Mouse (Mus musculus): ENCODE measurements around the gene Kncn. TPM values are rescaled to one million over a fixed set of nuclear protein-coding genes. Genes with fewer than 3 reads are reported as not detected.

The Kncn gene
- polyA plus RNA-seq, 1 experiment, result 0.16 TPM

- no peak for DNase-seq (ENCODE audit: extremely low spot score in 1 of 2, low spot score in 1 of 2)
Measured at GRCm38 (mm10) chr4:115931556-115932088, 47.4 kb downstream of the Kncn start.

GRCm38 (mm10) chr4:115935835-115936581, 51.8 kb downstream of the Kncn start:
- no peak for DNase-seq (ENCODE audit: extremely low spot score in 1 of 2, low spot score in 1 of 2)

DNA sequence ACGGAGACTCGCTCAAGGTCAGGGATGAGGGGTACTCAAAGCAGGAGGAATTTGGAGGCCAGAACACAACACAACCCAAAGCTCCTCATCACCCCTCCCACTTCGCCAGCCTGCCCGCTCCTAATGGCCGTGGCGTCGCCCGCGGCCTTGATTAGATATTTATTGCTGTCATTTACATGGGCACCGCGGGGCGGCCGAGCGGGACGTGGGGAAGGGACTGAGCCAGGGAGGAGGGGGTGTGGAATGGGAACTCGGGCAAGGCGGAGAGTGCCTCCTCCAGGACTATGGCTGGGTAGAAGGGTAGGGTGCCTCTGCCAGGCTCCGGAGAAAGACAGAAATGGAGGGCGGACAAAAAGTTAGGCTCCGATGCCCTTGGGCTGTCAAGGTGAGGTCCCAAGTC, 52.4 kb downstream of the Kncn start:
- no peak for DNase-seq (ENCODE audit: extremely low spot score in 1 of 2, low spot score in 1 of 2)

DNA sequence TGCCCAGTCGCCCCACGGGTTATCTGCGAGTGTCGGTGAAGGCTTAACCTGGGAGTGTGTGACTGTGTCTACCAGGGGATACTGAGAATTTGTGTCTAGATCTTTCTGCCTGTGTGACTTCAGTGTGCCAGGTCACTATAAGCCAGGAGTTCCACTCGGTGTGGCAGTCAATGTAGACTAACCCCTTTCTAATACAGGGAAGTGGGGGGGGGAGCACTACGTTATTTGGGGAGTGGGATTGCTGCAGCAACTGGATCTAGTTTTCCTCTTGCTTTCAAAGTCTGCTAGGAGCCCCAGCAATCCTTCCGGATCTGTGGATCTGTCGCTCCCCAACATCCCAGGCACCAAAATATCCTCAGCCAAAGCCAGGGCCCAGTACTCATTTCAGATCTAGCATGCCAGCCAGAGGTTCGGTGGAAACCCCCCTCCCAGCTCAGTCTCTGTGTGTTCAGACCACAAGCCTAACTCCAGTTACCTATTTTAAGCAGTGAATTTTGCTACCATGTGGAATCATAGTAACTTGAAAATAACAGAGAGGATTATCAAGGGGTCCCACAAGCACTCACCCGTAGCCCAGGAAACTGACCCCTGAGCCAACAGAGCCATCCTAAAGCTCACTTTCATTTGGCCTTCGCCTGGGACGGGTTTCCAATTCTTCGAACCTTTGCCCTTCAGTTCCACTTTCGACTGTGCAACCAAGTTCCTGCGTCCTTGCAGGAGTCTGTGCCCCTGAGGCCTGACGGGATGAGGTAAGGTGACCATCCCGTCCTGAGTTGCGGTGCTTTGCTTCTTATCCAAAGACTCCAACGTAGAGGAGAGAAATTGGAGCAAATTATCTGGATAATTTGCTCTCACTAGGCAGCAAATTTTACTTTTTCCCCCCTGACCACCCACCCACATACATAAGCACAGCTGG, 53.1 kb downstream of the Kncn start:
- DNase-seq (ENCODE audit: extremely low spot score in 1 of 2, low spot score in 1 of 2), result no peak

DNA sequence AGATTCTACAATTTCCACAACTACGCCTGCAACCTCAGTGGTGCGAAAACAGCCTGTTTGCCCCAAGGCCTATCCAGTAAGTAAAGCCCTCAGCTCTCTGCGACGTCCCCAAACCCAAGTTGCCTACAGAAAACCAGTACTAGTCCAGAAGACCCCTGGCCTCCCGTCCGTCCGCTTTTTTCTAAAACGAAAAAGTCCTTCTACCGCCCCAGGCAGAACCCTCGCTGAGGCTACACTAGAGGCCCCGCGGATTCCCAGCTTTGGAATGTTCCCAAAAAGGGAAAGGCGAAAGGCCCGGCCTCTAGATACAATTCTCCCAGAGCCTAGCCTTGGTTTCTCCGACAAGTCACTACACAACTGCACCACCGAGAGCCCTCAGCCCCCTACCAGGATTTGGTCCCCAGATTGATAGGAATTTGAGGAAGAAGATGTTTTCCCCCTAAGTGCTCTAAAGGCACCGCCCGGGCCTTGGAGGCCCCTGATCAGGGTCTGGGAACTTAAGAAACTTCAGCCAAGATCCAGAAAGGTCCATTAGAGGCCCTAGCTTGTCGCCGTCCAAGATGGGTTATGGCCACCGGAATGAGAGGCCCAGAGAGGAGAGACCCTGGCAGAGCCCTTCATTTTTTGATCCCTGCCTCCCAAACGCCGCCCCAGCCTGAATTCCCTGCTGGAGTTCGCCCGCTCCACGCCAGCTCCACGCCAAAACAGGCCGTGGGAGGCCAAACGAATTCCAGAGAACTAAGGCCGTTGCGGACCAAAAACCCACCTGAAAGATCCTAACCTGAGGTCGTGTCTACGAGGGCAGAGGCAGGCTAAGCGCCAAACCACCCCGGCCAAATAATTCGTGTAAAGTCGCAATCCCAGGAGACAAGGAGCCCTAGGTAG, 54.3 kb downstream of the Kncn start:
- DNase-seq (ENCODE audit: extremely low spot score in 1 of 2, low spot score in 1 of 2), result no peak

Other genes with a start within 250 kb of the Kncn start
- 1.2 and 1.6 TPM in 2 replicates for gene Cyp4b1, start 236.7 kb upstream of the Kncn start, polyA plus RNA-seq (2012; rRNA removed)
- gene Efcab14, start 146.7 kb upstream of the Kncn start, polyA plus RNA-seq (2012; rRNA removed), result 35.9 and 37.1 TPM in 2 replicates
- gene Tex38, start 103.4 kb upstream of the Kncn start, polyA plus RNA-seq (2012; rRNA removed), result 0.19 and 0.20 TPM in 2 replicates
- gene Atpaf1, start 99.6 kb upstream of the Kncn start, polyA plus RNA-seq (2012; rRNA removed), result 65.8 and 66.9 TPM in 2 replicates
- gene Mob3c, start 56.3 kb upstream of the Kncn start, polyA plus RNA-seq (2012; rRNA removed), result 10.9 and 11.5 TPM in 2 replicates
- gene Mknk1, start 45.2 kb upstream of the Kncn start, polyA plus RNA-seq (2012; rRNA removed), result 60.8 and 70.3 TPM in 2 replicates
- gene 6430628N08Rik, start 6.3 kb downstream of the Kncn start, polyA plus RNA-seq (2012; rRNA removed), result 0.08 and 0.16 TPM in 2 replicates
- 0.06 and 0.12 TPM in 2 replicates for gene Dmbx1, start 55.5 kb downstream of the Kncn start, polyA plus RNA-seq (2012; rRNA removed)
- 88.1 and 104 TPM in 2 replicates for gene Faah, start 133.5 kb downstream of the Kncn start, polyA plus RNA-seq (2012; rRNA removed)
- gene Nsun4, start 169.5 kb downstream of the Kncn start, polyA plus RNA-seq (2012; rRNA removed), result 8.3 and 9.7 TPM in 2 replicates
- 645 and 649 TPM in 2 replicates for gene Uqcrh, start 190.7 kb downstream of the Kncn start, polyA plus RNA-seq (2012; rRNA removed)
- gene Lrrc41, start 190.9 kb downstream of the Kncn start, polyA plus RNA-seq (2012; rRNA removed), result 34.7 and 34.8 TPM in 2 replicates
- 0.86 and 0.94 TPM in 2 replicates for gene Rad54l, start 239.3 kb downstream of the Kncn start, polyA plus RNA-seq (2012; rRNA removed)
- gene Pomgnt1, start 239.4 kb downstream of the Kncn start, polyA plus RNA-seq (2012; rRNA removed), result 66.6 and 77.5 TPM in 2 replicates